Mouse (Mus musculus): Measurements from ENCODE around the gene Slc24a2. TPM values are rescaled to one million over a fixed set of nuclear protein-coding genes. Genes with fewer than 3 reads are reported as not detected.

Gene Slc24a2
- polyA plus RNA-seq, 1 experiment: 1.1 TPM

DNA sequence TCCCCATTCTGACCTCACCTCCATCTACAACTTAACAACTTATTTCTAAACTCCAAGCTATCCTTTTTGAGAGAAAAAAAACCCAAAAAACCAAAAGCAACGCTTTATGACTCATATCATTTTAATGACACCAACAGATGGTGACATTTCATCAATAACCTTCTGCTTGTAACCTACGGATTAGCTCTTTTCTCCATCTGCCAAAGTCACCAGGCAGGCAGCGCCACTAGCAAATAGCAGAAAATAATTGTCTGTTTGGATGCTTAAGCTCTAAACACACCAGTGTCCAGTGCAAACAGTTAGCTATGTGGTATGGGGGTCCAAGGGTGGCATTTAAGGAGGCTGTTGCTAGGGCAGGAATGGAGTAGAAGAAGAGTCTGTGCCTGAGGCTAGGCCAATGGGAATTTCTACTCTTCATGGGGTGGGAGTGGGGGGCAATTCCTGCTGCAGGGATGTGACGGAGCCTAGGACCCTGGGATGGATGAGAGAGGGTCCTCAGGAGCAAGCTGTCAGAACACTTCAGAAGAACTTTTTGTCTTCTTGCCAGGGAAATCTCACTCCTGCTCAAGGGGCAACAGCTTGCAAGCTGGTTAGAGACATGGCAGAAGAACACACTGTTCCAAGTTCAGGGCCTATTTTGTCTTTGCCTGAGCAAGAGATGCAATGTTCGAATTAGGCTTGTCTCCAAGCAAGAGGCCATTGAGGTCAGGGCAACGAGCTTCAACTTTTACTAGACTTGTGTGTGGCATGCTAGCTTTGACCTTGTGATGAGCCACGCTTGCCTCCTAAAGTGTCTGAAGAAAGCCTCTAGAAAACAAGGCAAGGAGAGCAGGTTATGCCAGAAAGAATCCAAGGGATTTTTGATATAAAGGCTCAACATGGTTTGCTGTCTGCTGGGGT lies 216.3 kb downstream of the Slc24a2 start:
- H3K4me3 ChIP-seq (ENCODE audit: insufficient read depth, low read length): no peak overlapping the region
- no peak overlapping the region for H3K27ac ChIP-seq (ENCODE audit: insufficient read depth, low read length)
- TF ChIP-seq POLR2A (IDR thresholded peaks at IDR 0.05; ENCODE audit: low read depth, low read length) (no peak), CTCF (IDR thresholded peaks at IDR 0.05; ENCODE audit: borderline replicate concordance, insufficient read depth, low read length) (no peak)
- H3K4me1 ChIP-seq (ENCODE audit: control insufficient read depth, insufficient read depth, low read length): no peaks in the 10 kb centered on the region

DNA sequence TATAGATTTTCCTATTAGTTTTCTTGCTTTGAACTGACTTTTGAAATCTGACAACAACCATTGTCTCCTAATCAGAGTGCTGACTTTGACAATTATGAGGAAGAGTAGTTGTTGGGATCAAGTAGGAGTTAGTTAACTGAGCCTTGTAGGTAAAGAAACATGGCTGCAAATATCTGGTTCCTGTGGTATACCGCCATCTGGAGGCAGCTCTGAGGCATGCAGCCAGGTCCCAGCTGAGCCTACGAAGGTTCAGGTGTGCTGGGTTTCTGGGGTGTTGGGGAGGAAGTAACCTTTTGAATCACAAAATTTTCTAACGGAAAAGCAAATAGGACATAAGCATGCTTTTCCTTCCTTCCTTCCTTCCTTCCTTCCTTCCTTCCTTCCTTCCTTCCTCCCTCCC lies 237.8 kb downstream of the Slc24a2 start:
- Histone ChIP-seq H3K4me3 (ENCODE audit: insufficient read depth, low read length) (no peak overlapping the region), H3K4me1 (ENCODE audit: control insufficient read depth, insufficient read depth, low read length) (no peaks in the 10 kb centered on the region), H3K27ac (ENCODE audit: insufficient read depth, low read length) (no peak overlapping the region)
- no peak for TF ChIP-seq POLR2A (IDR thresholded peaks at IDR 0.05; ENCODE audit: low read depth, low read length)
- TF ChIP-seq CTCF (IDR thresholded peaks at IDR 0.05; ENCODE audit: borderline replicate concordance, insufficient read depth, low read length): no peak

DNA sequence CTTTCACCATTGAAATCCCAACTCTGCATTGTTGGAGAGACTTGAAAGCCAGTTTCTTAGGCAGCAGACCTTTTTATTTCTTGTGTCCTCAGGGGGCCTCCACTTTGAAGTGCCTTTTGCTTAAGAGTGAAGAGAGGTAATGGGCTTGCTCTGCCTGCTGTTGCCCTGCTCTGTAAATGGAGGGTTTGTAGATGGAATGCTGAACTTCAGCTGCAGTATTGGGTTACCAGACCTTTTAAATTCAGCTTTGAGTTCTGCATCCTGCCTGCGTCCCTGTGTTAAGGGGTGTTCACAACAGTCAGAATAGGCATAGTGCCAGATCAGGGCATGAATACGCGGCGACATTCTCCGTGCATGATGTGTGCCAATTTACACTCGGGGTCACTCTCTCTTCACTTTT lies 241.0 kb downstream of the Slc24a2 start:
- H3K27ac ChIP-seq (ENCODE audit: insufficient read depth, low read length): no peak overlapping the region
- H3K4me1 ChIP-seq (ENCODE audit: control insufficient read depth, insufficient read depth, low read length): no peaks in the 10 kb centered on the region
- H3K4me3 ChIP-seq (ENCODE audit: insufficient read depth, low read length): no peak overlapping the region
- no peak for TF ChIP-seq POLR2A (IDR thresholded peaks at IDR 0.05; ENCODE audit: low read depth, low read length)
- TF ChIP-seq CTCF (IDR thresholded peaks at IDR 0.05; ENCODE audit: borderline replicate concordance, insufficient read depth, low read length): no peak

DNA sequence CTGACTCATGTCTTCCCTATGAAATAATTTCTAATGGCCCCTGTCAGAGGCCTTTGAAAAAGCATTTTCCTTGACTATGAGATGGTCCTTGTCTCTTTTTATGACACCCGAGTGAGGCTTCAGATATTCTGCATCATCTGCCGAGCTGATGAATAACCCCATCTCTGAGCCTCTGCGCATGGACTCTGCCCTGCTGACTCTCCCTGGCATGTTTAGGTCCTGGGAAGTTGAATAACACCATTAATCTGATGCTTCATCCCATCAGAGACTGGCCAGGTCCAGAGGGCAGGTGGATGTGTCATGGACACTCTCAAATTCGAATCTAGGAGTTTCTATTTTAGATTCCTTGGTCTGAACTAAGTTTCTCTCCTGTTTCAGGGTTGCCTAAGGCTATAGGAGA lies 242.4 kb downstream of the Slc24a2 start:
- Histone ChIP-seq H3K4me3 (ENCODE audit: insufficient read depth, low read length) (no peak overlapping the region), H3K27ac (ENCODE audit: insufficient read depth, low read length) (no peak overlapping the region), H3K4me1 (ENCODE audit: control insufficient read depth, insufficient read depth, low read length) (no peaks in the 10 kb centered on the region)
- TF ChIP-seq POLR2A (IDR thresholded peaks at IDR 0.05; ENCODE audit: low read depth, low read length): no peak
- TF ChIP-seq CTCF (IDR thresholded peaks at IDR 0.05; ENCODE audit: borderline replicate concordance, insufficient read depth, low read length): no peak

DNA sequence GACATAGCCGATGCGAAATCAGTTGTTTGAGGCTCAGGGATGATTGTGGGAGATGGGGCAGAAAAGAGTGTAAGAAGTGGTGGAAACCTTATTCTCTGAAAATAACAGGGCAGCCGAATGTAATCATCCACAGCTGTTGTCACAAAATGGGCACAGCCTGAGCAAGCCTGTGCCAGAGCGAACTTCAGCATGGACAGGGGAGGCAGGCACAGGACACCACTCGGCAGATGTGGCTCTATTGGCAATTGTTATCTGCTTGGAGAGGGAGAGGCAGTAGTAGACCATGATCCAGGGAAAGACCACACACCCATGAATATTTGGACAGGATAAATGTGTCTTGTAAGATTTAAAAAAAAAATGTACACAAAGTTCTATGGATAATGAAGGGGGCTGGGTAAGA lies 253.0 kb downstream of the Slc24a2 start:
- Histone ChIP-seq H3K27ac (ENCODE audit: insufficient read depth, low read length) (no peak overlapping the region), H3K4me1 (ENCODE audit: control insufficient read depth, insufficient read depth, low read length) (no peaks in the 10 kb centered on the region), H3K4me3 (ENCODE audit: insufficient read depth, low read length) (no peak overlapping the region)
- TF ChIP-seq POLR2A (IDR thresholded peaks at IDR 0.05; ENCODE audit: low read depth, low read length) (no peak), CTCF (IDR thresholded peaks at IDR 0.05; ENCODE audit: borderline replicate concordance, insufficient read depth, low read length) (no peak)

DNA sequence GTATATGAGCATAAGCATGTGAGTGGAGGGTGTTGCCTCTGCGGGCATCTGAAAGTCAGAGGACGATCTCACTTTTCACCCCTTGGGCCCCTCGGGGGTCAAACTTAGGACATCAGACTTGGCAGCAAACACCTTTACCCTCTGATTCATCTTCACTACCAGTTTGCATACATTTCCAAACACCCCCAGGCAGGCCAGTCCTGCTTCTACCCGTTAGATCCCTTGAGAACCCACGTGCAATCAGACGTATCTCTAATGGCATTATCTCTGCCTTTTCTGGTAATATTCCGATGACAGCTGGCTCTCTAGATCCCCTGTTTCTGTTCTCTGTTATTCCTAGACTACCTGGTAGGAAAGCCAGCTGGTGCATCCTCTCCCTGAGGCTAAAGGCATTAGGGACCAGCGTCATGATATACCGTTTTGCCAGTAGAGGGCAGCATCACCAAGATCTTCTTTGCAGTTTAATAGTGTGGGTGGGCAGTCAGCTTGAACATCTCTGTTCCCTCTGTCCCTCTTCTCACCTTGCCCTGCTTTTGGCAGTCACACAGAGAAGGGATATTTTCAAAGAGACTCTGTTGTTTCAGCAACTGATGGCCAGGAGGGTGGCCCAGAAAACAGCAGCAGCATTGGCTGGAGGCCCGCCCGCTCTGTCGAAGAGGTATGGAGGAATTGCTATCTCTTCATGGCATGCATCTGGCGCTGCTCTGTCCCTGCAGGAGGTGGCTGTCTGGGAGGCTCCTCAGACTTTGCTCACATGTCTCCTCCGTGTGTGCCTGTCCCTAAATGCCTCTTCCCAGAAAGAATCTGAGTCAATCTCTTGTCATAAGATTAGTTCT lies 272.5 kb downstream of the Slc24a2 start:
- no peaks in the 10 kb centered on the region for H3K4me1 ChIP-seq (ENCODE audit: control insufficient read depth, insufficient read depth, low read length)
- H3K27ac ChIP-seq (ENCODE audit: insufficient read depth, low read length): no peak overlapping the region

DNA sequence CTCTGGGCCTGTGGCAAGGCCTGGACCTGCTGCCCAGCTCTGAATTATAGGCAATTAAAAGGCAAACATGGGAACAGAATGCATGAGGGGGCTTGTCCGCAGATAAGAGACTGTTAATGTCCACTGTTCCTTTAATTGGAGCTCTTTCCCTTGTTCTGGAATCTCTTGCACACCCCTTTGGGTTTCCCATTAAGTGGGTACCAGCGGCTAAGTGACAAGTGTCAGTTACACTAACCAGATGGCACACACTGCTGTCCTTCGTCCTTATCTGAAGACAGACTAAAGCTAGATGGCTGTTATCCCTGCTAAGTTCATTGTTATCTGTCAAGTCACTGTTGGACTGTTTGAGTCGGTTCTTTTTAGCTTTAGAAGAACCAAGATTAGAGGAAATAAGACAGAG lies 274.8 kb downstream of the Slc24a2 start:
- no peak overlapping the region for H3K27ac ChIP-seq (ENCODE audit: insufficient read depth, low read length)
- no peak overlapping the region for H3K4me3 ChIP-seq (ENCODE audit: insufficient read depth, low read length)
- no peaks in the 10 kb centered on the region for H3K4me1 ChIP-seq (ENCODE audit: control insufficient read depth, insufficient read depth, low read length)
- TF ChIP-seq POLR2A (IDR thresholded peaks at IDR 0.05; ENCODE audit: low read depth, low read length) (no peak), CTCF (IDR thresholded peaks at IDR 0.05; ENCODE audit: borderline replicate concordance, insufficient read depth, low read length) (no peak)

More for the DNA sequence above, 272.5 kb downstream of the Slc24a2 start:
- TF ChIP-seq CTCF (IDR thresholded peaks at IDR 0.05; ENCODE audit: borderline replicate concordance, insufficient read depth, low read length) (peak; percentile 39; the same call in 1 of the 2 replicates), POLR2A (IDR thresholded peaks at IDR 0.05; ENCODE audit: low read depth, low read length) (no peak)
- H3K4me3 ChIP-seq (ENCODE audit: insufficient read depth, low read length): no peak overlapping the region

DNA sequence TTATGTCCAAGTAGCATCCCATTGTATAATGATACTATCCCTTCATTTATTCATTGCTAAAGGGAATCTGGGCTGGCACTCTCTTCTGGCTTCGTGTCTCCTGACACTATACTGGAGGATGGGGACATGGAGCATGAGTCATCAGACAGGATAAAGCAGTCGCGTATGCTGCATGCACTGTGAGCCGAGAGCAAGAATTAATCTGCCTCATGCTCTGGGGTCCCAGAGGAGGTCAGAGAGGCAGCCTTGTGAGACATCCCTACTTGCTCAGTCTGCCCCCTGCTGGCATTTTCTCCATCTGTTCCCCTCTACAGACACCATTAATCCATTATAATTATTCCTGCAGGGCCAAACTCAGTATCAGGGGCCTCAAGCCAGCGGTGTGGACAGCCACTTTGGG lies 276.8 kb downstream of the Slc24a2 start:
- Histone ChIP-seq H3K4me3 (ENCODE audit: insufficient read depth, low read length) (no peak overlapping the region), H3K4me1 (ENCODE audit: control insufficient read depth, insufficient read depth, low read length) (no peaks in the 10 kb centered on the region), H3K27ac (ENCODE audit: insufficient read depth, low read length) (no peak overlapping the region)
- TF ChIP-seq CTCF (IDR thresholded peaks at IDR 0.05; ENCODE audit: borderline replicate concordance, insufficient read depth, low read length) (no peak), POLR2A (IDR thresholded peaks at IDR 0.05; ENCODE audit: low read depth, low read length) (no peak)

DNA sequence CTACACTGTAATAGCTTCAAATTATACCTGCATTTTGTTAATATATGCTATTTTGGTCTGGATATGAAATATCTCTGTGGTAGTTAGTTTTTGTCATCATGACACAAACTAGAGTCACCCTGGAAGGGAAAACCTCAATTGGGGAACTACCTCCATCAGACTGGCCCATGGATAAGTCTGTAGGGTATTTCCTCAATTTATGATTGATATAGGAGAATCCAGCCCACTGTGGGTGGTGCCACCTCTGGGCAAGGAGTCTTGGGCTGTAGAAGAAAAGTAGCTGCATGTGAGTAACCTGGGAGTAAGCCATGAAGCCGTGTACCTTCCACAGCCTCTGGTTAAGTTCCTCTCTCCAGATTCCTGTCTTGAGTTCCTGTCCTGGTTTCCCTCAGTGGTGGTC lies 281.5 kb downstream of the Slc24a2 start:
- no peak overlapping the region for H3K27ac ChIP-seq (ENCODE audit: insufficient read depth, low read length)
- no peaks in the 10 kb centered on the region for H3K4me1 ChIP-seq (ENCODE audit: control insufficient read depth, insufficient read depth, low read length)
- no peak overlapping the region for H3K4me3 ChIP-seq (ENCODE audit: insufficient read depth, low read length)
- TF ChIP-seq CTCF (IDR thresholded peaks at IDR 0.05; ENCODE audit: borderline replicate concordance, insufficient read depth, low read length) (no peak), POLR2A (IDR thresholded peaks at IDR 0.05; ENCODE audit: low read depth, low read length) (no peak)

DNA sequence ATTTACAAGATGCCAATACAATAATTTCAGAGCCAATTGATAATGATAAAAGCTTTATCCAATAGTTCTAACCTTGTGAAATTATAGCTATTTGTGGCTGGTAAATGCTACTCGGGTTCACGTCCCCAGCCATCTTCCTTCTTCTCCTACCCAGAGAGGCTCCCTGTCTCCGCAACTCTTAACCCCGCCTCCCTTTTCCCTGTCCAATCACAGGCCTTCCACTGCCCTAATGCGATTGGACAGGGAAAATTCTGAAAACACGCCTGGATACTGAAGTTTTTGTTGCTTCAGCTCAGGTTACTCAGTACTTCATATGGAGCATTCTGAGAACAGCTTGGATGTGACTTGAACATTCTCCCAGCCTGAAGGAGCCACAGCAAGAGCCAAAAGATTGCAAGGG lies 287.0 kb downstream of the Slc24a2 start:
- no peak overlapping the region for H3K4me3 ChIP-seq (ENCODE audit: insufficient read depth, low read length)
- TF ChIP-seq CTCF (IDR thresholded peaks at IDR 0.05; ENCODE audit: borderline replicate concordance, insufficient read depth, low read length) (no peak), POLR2A (IDR thresholded peaks at IDR 0.05; ENCODE audit: low read depth, low read length) (no peak)
- no peak overlapping the region for H3K27ac ChIP-seq (ENCODE audit: insufficient read depth, low read length)
- H3K4me1 ChIP-seq (ENCODE audit: control insufficient read depth, insufficient read depth, low read length): no peaks in the 10 kb centered on the region
